Mouse (Mus musculus): ENCODE data around the gene Klk9.

Gene Klk9

DNA sequence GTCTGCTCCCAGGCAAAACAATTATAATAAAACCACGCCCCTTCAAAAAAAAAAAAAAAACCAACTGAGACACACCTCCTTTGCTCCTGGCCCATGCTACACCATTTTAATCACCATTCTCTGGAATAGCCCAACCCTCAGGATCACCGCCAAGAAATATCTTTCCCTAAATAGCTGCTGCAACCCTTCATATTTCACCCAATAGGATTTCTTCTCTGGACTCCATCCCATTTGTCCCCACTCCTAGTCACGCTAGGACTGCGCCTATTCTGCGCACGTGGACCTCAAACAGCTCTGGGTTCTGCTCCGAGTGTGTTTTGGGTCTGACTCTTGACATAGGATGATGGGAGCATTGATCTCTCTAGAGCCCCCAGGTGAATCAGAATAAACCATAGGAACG lies 4.7 kb downstream of the Klk9 start:
- no peak for DNase-seq (ENCODE audit: inconsistent ontology term)

DNA sequence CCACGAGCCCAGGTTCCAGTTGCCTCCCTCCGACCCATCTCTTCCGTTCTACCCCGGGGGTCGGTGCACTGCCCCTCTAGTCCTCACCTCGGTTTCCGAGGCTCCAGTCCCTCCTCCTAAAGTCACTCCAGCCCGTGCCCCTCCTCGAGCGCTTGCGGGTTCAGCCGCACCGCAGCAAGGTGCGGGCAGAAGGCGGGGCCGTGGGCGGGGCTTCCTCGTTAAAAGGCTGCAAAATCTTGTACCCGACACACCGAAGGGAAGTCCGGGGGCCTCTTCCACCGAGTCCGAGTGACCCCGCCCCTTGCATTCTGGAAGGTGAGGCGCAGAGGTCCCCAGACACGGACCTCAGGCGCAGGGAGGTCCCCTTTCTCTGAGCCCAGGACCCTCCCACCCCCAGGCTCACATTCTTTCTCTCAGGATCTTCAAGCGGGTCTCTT lies 5.7 kb downstream of the Klk9 start, which contains the start of gene Klk8:
Gene Klk8 (plus strand): TSS at position 245 of the 437 bp plus-strand sequence.
- DNase-seq (ENCODE audit: inconsistent ontology term), result peak; percentile 24

DNA sequence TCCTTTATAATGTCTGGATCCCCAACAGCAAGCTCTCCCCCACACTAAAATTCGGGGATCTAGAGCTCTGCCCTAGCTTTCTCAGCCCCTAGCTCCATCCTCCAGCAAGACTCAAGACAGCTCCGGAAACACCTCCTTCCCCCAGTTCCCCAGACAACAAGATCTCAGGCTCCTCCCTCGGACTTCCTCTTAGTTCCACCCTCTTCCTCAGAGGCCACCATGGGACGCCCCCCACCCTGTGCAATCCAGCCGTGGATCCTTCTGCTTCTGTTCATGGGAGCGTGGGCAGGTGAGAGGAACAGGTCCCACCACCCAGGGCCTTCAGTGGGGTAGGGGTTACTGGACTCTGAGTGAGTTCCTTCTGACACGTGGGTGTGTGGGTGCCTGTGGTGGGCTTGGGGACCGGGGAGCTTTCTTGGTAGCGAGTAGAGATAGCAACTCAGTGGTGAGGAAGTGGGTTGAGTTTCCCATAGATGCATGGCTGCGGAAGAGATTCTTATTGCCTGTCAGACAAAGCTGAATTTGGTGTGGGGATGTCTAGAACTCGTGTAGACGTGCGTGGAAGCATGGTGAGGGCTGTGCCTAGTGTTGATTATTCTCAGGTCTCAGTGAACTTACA lies 6.3 kb downstream of the Klk9 start:
- no peak for DNase-seq (ENCODE audit: inconsistent ontology term)

DNA sequence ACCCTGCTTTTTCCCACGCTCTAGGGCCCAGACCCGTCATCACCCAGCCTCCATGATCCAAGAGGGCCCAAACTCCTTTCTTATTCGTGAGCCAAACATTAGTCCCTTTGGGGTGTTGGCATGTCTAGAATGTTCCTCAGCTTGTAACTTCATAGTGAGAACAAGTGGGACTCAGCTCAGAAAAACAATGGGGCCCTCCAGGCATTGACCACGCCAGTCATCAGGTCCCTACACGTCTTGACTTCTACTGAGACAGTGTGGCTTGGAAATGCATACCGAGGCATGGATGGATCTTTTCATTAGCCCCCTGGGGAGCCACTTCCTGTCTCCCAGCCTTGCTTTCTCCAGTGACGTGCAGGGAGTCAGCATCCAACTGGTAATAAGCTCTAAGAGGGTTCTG lies 8.2 kb downstream of the Klk9 start:
- DNase-seq (ENCODE audit: inconsistent ontology term), result no peak

DNA sequence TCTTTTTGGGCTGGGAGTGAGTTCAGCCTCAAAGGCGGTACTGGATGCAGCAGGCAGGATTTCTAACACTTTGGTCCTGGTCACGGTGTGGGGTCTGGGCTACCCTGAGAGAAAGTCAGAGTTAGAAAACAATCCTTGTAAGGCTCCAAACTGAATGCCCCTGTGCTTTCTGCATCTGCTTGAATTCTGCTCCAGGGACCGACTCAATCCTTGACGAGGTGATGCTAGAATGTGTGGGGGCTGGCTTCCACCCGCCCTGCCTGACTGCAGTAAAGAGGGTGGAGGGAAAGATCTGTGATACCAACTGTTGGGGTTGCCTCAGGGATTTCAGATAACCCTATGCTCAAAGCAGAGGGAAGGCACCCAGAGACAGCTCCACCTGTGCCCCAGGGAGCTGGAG lies 19.3 kb downstream of the Klk9 start, which contains the start of gene Klk7:
Gene Klk7 (plus strand): TSS at position 301 of the 400 bp plus-strand sequence.
- no peak for DNase-seq (ENCODE audit: inconsistent ontology term)

DNA sequence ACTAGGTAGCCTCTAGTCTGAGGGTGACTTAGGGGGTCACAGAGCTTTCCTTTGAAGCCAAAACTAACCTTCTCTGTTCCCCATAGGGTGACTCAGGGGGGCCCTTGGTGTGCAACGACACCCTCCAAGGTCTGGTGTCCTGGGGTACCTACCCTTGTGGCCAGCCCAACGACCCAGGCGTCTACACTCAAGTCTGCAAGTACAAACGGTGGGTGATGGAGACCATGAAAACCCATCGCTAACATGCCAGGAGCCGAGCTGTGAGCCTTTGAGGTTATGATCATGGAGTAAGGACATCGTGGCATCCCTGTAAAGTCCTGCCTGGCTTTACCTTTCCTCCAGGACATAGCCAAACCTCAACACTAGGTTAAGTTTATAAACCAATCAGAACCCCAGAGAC lies 23.5 kb downstream of the Klk9 start:
- no peak for DNase-seq (ENCODE audit: inconsistent ontology term)

DNA sequence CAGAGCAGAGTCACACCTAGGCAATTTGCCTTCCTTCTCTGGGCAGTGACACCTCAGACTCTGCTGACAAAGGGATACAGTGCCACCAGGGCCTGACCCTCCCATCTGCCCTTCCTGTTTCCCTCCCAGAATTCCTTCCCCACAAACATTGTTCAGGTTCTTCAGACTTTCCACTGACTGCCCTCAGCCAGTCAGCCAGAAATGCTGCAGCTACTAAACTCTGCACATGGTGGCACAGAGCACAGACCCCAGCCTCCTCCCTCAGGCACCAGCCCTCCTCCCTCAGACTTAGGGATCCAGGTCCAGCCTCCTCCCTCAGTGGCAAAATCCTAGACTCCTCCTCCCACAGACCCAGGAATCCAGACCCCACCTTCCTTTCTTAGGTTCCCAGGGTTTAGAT lies 25.1 kb downstream of the Klk9 start:
- no peak for DNase-seq (ENCODE audit: inconsistent ontology term)

DNA sequence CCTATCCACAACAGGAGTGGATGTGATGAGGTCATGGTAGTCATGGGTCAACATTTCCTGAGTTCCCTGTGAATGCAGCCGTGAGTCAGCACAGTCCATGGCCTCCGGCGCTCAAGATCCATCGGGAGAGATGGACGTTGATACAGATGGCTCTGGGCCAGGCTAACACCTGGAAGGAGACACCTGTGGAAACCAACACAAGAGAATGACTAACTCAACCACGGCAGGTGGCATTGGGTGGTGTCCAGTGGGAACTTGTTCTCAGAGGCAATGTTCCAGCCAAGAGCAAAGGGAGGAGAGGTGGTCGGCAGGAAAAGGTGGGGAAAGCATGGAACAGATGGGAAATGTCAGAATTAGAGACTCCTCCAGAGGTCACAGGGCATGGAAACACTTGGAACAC lies 29.9 kb downstream of the Klk9 start:
- DNase-seq (ENCODE audit: inconsistent ontology term), result no peak

DNA sequence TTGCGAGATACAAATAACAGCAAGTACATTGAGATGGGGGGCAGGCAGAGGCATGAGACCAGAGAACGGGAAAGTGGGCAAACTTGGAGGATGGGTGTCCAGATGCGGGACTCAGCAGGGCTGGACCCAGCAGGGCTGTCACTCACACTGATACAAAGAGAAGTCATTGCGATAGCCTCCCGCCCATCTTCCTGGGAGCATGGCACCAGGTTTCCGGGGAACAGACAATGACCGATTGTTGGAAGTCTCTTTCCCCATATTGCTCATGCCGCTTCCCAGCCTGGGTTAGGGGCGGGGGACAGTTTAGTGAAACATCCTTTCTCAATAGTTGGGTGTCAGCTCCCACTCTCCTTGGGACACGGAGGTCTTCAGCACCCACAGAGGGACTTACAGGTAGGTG lies 32.5 kb downstream of the Klk9 start, which contains the start of gene Klk6:
Gene Klk6 (plus strand): TSS at position 301 of the 400 bp plus-strand sequence.
- no peak for DNase-seq (ENCODE audit: inconsistent ontology term)

DNA sequence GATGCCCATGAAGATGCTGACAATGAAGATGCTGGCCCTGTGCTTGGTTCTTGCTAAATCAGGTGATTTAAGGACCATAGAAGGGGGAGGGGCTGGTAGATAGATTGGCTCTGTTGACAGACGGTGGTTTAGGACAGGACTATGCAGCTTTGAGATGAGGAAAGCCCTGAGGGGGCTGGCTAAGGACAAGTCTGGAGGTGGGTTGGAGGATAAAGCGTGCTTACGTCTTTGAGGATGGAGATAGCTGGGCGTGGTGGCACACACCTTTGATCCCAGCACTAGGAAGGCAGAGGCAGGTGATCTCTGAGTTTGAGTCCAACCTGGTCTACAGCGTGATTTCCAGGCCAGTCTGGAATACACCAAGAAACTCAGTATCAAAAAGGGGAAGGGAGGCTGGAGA lies 34.4 kb downstream of the Klk9 start:
- no peak for DNase-seq (ENCODE audit: inconsistent ontology term)

DNA sequence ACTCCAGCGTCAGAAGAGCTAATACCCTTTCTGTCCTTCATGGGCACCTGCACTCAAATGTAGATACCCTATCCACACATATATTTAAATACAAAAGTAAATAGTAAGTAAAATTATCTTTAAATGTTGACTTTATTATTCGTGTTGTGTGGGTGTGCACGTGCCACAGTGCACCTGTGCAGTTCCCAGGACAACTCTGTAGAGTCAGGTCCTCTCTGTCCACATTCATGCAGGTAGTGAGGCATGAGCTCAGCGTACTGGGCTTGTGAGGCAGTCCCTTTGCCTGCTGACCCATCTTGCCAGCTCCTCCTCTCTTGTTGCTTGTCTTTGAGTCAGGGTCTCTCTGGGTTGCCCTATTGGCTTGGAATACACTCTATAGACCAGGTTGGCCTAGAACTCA lies 36.0 kb downstream of the Klk9 start:
- no peak for DNase-seq (ENCODE audit: inconsistent ontology term)

DNA sequence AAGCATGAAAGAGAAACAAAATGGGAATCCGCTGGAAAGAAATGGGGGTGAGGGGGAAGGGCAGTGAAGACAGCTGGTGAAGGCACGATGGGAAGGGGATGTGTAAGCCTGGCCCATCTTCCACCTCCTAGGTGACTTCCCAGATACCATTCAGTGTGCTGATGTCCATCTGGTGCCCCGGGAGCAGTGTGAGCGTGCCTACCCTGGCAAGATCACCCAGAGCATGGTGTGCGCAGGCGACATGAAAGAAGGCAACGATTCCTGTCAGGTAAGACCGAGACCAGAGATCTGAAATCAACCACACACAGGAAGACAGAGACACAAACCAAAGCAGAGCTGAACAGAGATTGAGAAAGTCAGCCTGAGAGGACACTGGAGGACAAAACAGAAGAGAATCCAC lies 37.3 kb downstream of the Klk9 start:
- DNase-seq (ENCODE audit: inconsistent ontology term), result no peak

DNA sequence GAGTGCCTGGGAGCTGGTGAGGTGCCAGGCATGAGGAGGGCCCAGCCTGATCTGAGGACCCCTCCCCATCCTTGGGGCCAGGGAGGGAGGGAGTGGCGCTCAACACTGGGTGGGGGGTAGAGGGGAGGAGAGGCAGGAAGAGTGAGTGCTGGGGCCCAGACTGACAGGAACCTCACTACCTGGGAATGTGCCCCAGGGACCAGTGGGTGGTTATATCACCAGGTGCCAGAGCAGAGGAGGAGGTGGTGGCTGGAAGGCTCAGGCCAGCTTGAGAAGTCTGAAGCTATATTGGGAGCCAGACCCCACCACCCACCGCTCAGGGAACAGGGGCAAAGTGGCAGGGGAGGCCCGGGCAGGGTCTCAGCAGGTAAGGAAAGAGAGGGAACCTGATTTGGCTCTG lies 50.0 kb downstream of the Klk9 start, which contains the start of gene Klk5:
Gene Klk5 (plus strand): TSS at position 271 of the 400 bp plus-strand sequence.
- no peak for DNase-seq (ENCODE audit: inconsistent ontology term)

DNA sequence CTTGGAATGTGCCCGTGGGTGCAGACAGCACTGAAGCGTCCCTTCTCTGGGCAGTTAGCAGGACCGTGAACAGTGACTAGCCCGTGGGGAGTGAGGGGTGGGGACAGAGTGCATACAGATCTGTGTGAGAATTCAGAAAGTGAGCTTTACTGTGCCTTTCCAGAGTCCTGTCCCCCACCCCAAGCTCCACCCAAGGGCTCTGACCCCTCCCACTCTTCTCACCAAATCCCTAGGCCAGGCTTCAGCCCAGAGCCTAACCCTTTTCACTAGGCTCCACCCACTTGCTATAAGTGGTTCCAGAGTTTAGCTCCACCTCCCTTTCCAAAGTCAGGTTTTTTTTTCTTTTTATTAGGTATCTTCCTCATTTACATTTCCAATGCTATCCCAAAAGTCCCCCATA lies 52.1 kb downstream of the Klk9 start:
- DNase-seq (ENCODE audit: inconsistent ontology term), result no peak
